Mouse (Mus musculus) hindlimb bud, embryonic 11.5 days (tissue): ENCODE results near the gene Fhl2.
"Not testable (repeated sequence)": the region's sequence is repeated elsewhere in the genome, so short reads cannot be mapped to it uniquely, and the experiment has no call there.

ENCODE experiments used
- DNase-seq: peaks from one replicate; pipeline ENCODE4 v3.0.0-alpha.2; 2012; ENCODE audit warnings: low read depth, low spot score; ENCODE audit errors: extremely low spot score

The Fhl2 gene

DNA sequence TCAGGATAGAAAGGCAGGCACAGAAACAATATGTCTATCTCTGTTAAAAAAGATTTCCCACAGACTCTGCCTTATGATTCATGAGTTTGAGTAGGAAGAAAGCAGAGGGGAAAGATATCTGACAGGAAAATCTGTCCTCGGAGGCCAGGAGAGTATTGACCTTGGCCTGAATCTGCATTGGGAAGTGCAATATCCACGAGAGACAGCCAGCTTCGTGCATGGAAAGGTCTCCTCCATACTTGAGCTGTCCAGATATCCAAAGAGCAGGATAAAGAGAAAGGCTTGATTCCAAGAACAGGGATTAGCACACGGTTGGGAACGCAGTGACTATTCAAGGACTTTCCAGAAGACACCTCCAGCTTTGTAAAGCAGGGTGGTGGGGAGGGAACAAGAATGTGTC, 43.2 kb downstream of the Fhl2 start:
- no peak for DNase-seq

GRCm38 (mm10) chr1:43152626-43153025, 44.2 kb downstream of the Fhl2 start:
- DNase-seq: no peak

GRCm38 (mm10) chr1:43150225-43150624, 46.6 kb downstream of the Fhl2 start:
- DNase-seq: no peak

GRCm38 (mm10) chr1:43147474-43147873, 49.3 kb downstream of the Fhl2 start:
- DNase-seq: no peak

- no peak for DNase-seq
Measured at GRCm38 (mm10) chr1:43145388-43145787, 51.4 kb downstream of the Fhl2 start.

DNA sequence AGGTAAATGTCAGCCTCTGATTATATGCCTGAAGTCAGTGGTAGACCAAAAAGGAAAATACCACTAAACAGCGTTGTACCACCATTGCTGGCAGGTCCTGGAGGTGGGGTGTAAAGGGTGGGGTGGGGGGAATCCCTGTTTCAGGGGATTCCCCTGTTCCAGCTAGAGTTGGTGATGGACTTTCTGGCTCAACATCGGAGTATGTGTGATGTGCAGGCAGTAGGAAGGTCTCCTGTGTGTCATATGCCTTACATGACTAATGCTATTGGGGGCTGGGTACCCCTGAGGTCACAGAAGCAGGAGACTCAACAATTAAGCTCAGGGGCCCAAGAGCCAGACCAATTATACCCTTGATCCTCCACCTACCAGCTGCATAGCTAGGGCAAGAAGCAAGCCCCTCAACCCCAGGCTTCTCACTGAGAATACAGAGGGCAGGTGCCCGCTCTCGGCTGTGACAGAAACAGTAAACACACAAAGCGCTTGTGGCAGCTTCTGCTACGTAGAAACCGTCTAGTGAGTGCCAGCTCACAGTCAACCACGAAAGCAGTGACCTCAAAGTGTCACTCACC, 52.4 kb downstream of the Fhl2 start:
- DNase-seq: no peak

GRCm38 (mm10) chr1:43143791-43144190, 53.0 kb downstream of the Fhl2 start:
- no peak for DNase-seq

GRCm38 (mm10) chr1:43143284-43143683, 53.5 kb downstream of the Fhl2 start:
- DNase-seq: no peak

GRCm38 (mm10) chr1:43142849-43143248, 53.9 kb downstream of the Fhl2 start:
- no peak for DNase-seq

DNA sequence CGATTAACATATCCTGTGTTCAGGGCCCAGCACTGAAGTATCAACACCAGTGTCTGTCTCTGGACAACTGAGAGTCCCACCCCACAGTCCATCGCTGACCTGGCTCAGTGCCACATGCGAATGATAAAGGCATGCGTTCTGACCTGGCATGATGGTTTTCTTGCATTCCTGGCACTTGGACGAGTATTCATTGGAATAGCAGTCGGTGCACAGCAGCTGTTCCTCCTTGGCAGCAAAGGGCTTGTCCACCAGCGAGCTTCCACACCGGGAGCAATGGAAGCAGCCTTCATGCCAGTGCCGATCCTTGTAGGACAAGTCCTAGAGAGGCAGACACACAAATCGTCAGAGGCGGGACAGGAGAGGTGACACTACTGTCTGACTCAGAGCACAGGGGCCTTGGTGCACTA, 55.2 kb downstream of the Fhl2 start:
- DNase-seq: no peak

GRCm38 (mm10) chr1:43139587-43140266, 57.1 kb downstream of the Fhl2 start:
- peak; percentile 84 for DNase-seq

DNA sequence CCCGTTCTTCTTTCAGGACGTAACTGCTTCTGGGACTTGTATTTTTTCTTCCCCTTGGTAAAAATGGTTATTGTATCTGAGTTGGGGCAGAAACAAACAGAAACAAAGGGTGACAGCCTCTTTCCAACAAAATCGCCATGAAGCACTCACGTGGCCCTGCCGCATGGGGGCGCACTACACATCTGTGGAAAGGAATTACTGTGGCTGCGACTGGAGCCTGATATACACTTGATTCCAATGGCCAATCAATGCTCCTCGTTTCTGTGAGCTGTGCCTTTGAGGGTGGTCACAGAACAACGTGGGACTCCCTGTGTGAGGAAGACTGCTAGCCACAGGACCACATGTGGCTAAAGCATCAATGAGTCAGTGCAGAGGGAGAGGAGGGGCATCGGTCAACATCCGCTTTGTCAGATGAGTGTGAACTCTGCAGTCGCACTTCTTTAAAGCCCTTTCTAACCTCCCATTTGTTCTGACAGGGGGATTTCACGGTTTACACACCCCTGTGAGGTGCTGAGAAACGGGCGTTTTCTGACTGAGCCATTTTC, 58.4 kb downstream of the Fhl2 start:
- no peak for DNase-seq

DNA sequence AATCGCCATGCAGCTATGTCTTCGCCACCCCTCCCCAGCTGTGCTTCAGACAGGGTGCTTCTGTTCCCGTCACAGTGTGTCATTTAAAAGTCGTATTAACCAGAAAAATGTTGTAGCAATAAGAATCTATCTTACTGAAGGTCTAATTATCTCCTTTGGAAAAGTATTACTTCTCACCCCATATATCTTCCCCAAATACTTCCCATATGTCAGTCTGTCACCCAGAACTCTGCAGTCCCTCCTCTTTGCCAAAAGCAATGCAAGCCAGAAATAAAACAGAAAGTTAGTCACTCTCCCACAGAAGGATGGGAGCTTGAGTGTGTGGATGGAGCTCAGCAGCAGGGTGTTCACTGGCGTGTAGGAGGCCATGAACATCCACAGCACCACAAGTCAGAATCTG, 59.5 kb downstream of the Fhl2 start:
- DNase-seq: no peak

DNA sequence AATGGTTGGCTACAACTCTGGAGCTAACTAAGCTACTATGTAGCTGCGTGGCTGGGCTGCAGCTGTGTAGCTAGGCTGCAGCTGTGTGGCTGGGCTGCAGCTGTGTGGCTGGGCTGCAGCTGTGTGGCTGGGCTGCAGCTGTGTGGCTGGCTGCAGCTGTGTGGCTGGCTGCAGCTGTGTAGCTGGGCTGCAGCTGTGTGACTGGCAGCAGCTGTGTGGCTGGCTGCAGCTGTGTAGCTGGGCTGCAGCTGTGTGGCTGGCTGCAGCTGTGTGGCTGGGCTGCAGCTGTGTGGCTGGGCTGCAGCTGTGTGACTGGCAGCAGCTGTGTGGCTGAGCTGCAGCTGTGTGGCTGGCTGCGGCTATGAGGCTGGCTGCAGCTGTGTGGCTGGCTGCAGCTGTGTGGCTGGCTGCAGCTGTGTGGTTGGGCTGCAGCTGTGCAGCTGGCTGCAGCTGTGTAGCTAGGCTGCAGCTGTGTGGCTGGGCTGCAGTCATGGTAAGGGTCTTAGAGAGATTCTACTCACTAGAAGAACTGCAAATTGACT, 60.2 kb downstream of the Fhl2 start:
- DNase-seq: not testable (repeated sequence)

DNA sequence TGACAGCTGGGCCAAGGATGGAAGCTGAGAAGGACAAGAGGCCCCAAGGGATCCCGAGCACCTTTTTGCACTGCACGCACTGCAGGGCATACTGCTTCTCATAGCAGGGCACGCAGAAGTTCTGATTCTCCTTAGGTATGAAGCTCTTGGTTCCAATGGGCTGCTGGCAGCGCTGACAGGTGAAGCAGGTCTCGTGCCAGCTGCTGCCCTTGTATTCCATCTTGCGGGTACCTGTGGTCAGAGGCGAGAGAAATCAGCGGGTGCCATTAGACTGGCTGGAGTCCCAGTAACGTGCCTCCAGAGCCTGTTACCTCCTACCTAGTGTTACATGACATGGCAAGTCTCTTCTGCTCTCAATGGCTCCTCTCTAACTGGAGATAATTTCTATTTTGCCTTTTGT, 65.2 kb downstream of the Fhl2 start:
- no peak for DNase-seq

DNA sequence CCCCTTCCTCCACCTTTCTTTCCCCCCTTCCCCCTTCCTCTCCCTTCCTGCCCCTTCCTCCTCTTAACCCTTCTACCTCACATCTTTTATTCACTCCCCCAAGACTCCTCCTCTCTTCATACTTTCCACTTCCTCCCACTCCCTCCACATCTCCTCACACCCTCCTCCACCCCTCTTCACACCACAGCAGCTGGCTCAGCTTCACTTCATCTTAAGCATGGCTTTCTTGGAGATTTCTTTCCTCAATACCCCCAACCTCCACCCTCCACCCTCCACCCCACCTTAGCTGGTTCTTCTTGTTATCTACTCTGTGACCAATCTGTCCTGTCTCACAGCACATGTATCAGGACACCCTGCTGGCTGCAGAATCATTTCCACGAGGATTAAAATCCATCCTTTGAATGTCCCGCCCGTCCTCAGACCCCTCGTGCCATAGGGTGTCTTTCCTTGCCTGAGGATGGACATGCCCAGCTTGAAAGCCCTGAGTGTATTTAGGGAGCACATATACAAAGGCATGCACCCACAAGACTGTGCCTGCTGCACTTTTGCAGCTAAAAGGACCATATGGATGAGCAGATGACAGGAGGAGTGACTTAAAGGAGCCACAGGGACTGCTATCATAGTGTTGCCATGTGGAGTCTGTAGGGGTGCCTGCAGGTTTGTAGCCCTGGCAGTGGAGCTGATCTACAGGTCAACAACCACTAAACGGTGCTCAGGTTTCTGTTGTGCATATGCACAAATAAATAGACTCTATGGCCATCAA, 66.4 kb downstream of the Fhl2 start:
- no peak for DNase-seq

- DNase-seq: no peak
Measured at GRCm38 (mm10) chr1:43127820-43128610, 68.8 kb downstream of the Fhl2 start.

DNA sequence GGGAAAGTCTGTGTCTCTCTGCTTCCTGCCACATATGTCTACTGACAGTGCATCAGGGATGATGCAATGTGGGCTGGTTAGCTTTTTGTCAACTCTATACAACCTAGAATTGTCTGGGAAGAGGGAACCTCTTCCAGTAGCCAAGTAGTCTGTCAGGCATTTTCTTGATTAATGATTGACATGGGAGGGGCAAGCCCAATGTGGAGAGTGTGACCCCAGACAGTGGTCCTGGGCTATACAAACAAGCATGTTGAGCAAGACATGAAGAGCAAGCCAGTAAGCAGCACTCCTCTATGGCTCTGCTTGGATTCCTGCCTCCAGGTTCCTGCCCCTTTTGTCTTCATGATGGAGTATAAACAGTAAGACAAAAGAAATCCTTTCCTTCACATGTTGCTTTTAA, 69.6 kb downstream of the Fhl2 start:
- no peak for DNase-seq

GRCm38 (mm10) chr1:43124726-43125125, 72.1 kb downstream of the Fhl2 start:
- DNase-seq: no peak

GRCm38 (mm10) chr1:43122616-43123015, 74.2 kb downstream of the Fhl2 start:
- DNase-seq: no peak

DNA sequence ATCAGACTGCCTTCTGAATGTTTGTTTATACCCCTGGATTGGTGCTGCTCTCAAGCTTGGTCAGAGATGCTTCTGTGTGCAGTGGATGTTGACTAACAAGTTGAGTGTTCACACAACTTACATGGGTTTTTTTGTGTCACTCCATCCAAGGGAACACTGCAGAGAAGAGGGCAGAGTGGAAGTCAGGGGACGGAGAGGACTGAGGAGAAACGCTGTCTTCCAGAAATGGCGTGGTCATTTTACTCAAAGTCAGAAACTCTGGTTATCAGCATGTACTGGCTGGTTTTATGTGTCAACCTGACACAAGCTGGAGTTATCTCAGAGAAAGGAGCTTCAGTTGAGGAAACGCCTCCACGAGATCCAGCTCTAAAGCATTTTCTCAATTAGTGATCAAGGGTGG, 75.8 kb downstream of the Fhl2 start:
- DNase-seq: no peak
